Mouse (Mus musculus): Measurements from ENCODE around the gene Rab43. TPM values are rescaled to one million over a fixed set of nuclear protein-coding genes. Genes with fewer than 3 reads are reported as not detected.

The Rab43 gene
- polyA plus RNA-seq, 1 experiment, result 14.8 TPM

DNA sequence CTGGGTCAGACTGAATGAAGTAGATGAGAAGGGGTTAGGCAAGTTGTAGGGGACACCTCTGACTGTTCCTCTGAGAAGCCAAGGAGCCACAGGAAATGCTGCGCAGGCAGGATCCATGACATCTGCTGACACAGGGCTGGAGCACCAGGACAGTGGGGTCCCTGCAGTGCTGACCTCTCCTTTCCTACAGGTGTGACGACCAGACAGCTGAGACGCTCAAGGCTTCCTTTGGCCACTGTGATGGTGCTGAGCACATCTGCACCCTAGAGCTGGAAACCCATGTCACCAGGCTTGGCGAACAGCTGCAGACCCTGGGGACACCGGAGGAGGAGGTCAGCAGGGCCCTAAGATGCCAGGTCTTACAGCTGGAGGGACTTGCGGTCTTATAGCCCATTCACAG, 60.4 kb downstream of the Rab43 start:
- Histone ChIP-seq H3ac (ENCODE audit: control insufficient read depth, insufficient read length) (no peak overlapping the region), H3K4me3 (no peak overlapping the region), H3K36me3 (ENCODE audit: control insufficient read depth, insufficient read depth) (no peaks in the 10 kb centered on the region), H3K4me2 (ENCODE audit: low read depth) (no peak overlapping the region), H3K27me3 (ENCODE audit: control insufficient read depth, insufficient read depth, insufficient read length) (peaks cover 16% of the 10 kb centered on the region), H3K79me2 (ENCODE audit: control insufficient read depth, insufficient read depth) (no peaks in the 10 kb centered on the region)
- no peak for TF ChIP-seq SRF (IDR thresholded peaks at IDR 0.05; ENCODE audit: control insufficient read depth, insufficient read length, low read depth)
- TF ChIP-seq POLR2A (IDR thresholded peaks at IDR 0.05; ENCODE audit: insufficient read length, low read depth), result no peak
- TF ChIP-seq TCF12 (IDR thresholded peaks at IDR 0.05; ENCODE audit: insufficient read depth, poor library complexity, severe bottlenecking), result no peak
- no peak for TF ChIP-seq MAX (IDR thresholded peaks at IDR 0.05; ENCODE audit: low read depth)
- no peak for TF ChIP-seq POLR2AphosphoS2 (IDR thresholded peaks at IDR 0.05; ENCODE audit: insufficient read length, low read depth)
- no peak for TF ChIP-seq CEBPB (IDR thresholded peaks at IDR 0.05; ENCODE audit: insufficient read depth, poor library complexity, severe bottlenecking)

DNA sequence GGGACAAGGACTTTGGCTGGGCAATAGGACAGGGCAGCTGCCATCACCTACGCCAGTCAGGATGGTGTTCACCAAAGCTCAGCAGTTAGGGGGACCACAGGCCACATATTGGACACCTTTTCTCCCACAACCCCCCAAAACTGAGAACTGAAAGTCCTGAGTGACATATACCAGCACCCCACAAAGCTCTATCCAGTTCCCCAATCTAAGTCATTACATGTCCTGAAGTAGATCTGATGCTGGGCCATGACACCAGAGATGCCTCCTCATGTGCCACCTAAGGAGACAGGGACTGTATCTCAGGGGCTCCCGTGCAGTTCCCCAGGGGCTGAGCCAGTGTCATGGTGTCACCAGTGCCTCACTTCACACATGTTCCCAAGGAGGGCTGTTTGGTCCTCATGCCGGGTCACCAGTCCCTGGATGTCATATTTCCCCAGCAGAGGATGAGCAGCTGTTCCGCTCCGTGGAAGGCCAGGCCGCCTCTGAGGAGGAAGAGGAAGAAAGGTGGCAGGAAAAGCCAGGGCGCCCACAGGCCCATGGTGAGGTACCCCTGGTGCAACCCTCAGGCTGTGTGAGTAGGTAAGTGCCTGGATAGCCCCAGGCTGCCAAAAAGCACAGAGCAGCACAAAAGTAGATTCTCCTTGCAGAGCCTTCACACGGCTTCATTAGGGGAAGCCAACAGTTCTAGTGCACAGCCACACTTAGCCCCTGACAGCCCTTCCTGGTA, 61.6 kb downstream of the Rab43 start:
- Histone ChIP-seq H3K4me3 (no peak overlapping the region), H3K79me2 (ENCODE audit: control insufficient read depth, insufficient read depth) (no peaks in the 10 kb centered on the region), H3K36me3 (ENCODE audit: control insufficient read depth, insufficient read depth) (no peaks in the 10 kb centered on the region), H3K4me2 (ENCODE audit: low read depth) (no peak overlapping the region), H3ac (ENCODE audit: control insufficient read depth, insufficient read length) (no peak overlapping the region), H3K27me3 (ENCODE audit: control insufficient read depth, insufficient read depth, insufficient read length) (peaks cover 16% of the 10 kb centered on the region)
- no peak for TF ChIP-seq SRF (IDR thresholded peaks at IDR 0.05; ENCODE audit: control insufficient read depth, insufficient read length, low read depth)
- TF ChIP-seq REST (IDR thresholded peaks at IDR 0.05; ENCODE audit: insufficient read depth, insufficient read length), result no peak
- no peak for TF ChIP-seq MYOD1 (IDR thresholded peaks at IDR 0.05; ENCODE audit: control insufficient read depth in 1 of 3, insufficient read length in 2 of 3, low read depth in 2 of 3)

DNA sequence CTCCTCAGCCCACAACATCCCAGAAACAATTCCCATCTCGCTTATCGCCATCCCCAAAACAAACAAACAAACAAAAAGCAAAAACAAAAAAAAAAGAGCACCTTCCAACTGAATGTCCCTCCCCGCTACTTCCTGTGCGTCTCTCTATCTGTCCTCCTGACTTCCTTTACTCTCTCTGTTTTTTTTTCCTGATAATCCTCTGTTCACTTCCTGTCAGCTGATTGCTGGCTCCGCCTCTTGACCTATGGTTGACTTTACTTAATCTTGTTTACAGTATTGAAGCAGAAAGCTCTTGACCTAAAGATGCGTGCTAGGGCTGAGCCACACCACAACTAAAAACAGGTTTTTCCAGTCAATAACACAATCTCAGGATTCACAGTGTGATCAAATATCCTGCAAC, 63.4 kb downstream of the Rab43 start:
- Histone ChIP-seq H3K4me2 (ENCODE audit: low read depth) (no peak overlapping the region), H3ac (ENCODE audit: control insufficient read depth, insufficient read length) (no peak overlapping the region), H3K4me3 (no peak overlapping the region), H3K36me3 (ENCODE audit: control insufficient read depth, insufficient read depth) (no peaks in the 10 kb centered on the region), H3K27me3 (ENCODE audit: control insufficient read depth, insufficient read depth, insufficient read length) (peaks cover 16% of the 10 kb centered on the region), H3K79me2 (ENCODE audit: control insufficient read depth, insufficient read depth) (no peaks in the 10 kb centered on the region)
- no peak for TF ChIP-seq TCF3 (IDR thresholded peaks at IDR 0.05; ENCODE audit: insufficient read length, low read depth)
- no peak for TF ChIP-seq USF1 (IDR thresholded peaks at IDR 0.05; ENCODE audit: low read depth)
- no peak for TF ChIP-seq TCF12 (IDR thresholded peaks at IDR 0.05; ENCODE audit: insufficient read depth, poor library complexity, severe bottlenecking)
- TF ChIP-seq REST (IDR thresholded peaks at IDR 0.05; ENCODE audit: insufficient read depth, insufficient read length), result no peak
- no peak for TF ChIP-seq POLR2AphosphoS2 (IDR thresholded peaks at IDR 0.05; ENCODE audit: insufficient read length, low read depth)
- no peak for TF ChIP-seq CEBPB (IDR thresholded peaks at IDR 0.05; ENCODE audit: insufficient read depth, poor library complexity, severe bottlenecking)
- TF ChIP-seq MYOG (IDR thresholded peaks at IDR 0.05; ENCODE audit: control insufficient read depth in 1 of 3, insufficient read depth in 1 of 3, insufficient read length in 2 of 3, low read depth in 2 of 3), result no peak
- TF ChIP-seq MAX (IDR thresholded peaks at IDR 0.05; ENCODE audit: low read depth), result no peak
- no peak for TF ChIP-seq E2F4 (IDR thresholded peaks at IDR 0.05; ENCODE audit: insufficient read depth)
- no peak for TF ChIP-seq SRF (IDR thresholded peaks at IDR 0.05; ENCODE audit: control insufficient read depth, insufficient read length, low read depth)
- TF ChIP-seq POLR2A (IDR thresholded peaks at IDR 0.05; ENCODE audit: insufficient read length, low read depth), result no peak
- TF ChIP-seq MYOD1 (IDR thresholded peaks at IDR 0.05; ENCODE audit: control insufficient read depth in 1 of 3, insufficient read length in 2 of 3, low read depth in 2 of 3), result no peak

DNA sequence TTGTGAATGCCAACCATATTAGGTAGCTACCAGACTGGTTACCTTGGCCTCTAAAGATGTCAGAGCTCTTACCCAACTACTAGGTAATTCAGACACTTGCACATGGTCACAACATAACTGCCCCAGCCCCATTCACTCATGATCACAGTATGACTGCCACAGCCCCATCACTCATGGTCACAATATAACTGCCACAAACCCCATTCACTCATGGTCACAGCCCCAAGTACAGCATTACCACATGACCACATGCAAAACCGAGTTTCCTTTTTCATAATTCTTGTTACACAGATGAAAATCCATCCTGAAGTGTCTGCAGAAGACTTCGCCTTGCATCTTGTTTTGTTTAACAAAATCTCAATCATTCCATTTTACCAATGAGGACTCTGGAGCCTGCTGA, 63.9 kb downstream of the Rab43 start:
- Histone ChIP-seq H3K4me2 (ENCODE audit: low read depth) (no peak overlapping the region), H3ac (ENCODE audit: control insufficient read depth, insufficient read length) (no peak overlapping the region), H3K36me3 (ENCODE audit: control insufficient read depth, insufficient read depth) (no peaks in the 10 kb centered on the region), H3K27me3 (ENCODE audit: control insufficient read depth, insufficient read depth, insufficient read length) (peaks cover 12% of the 10 kb centered on the region), H3K4me3 (no peak overlapping the region), H3K79me2 (ENCODE audit: control insufficient read depth, insufficient read depth) (no peaks in the 10 kb centered on the region)
- TF ChIP-seq MAX (IDR thresholded peaks at IDR 0.05; ENCODE audit: low read depth), result no peak
- TF ChIP-seq POLR2AphosphoS2 (IDR thresholded peaks at IDR 0.05; ENCODE audit: insufficient read length, low read depth), result no peak
- TF ChIP-seq SRF (IDR thresholded peaks at IDR 0.05; ENCODE audit: control insufficient read depth, insufficient read length, low read depth), result no peak
- TF ChIP-seq USF1 (IDR thresholded peaks at IDR 0.05; ENCODE audit: low read depth), result no peak
- no peak for TF ChIP-seq REST (IDR thresholded peaks at IDR 0.05; ENCODE audit: insufficient read depth, insufficient read length)
- no peak for TF ChIP-seq MYOG (IDR thresholded peaks at IDR 0.05; ENCODE audit: control insufficient read depth in 1 of 3, insufficient read depth in 1 of 3, insufficient read length in 2 of 3, low read depth in 2 of 3)
- TF ChIP-seq POLR2A (IDR thresholded peaks at IDR 0.05; ENCODE audit: insufficient read length, low read depth), result no peak
- no peak for TF ChIP-seq TCF3 (IDR thresholded peaks at IDR 0.05; ENCODE audit: insufficient read length, low read depth)
- TF ChIP-seq MYOD1 (IDR thresholded peaks at IDR 0.05; ENCODE audit: control insufficient read depth in 1 of 3, insufficient read length in 2 of 3, low read depth in 2 of 3), result no peak
- no peak for TF ChIP-seq TCF12 (IDR thresholded peaks at IDR 0.05; ENCODE audit: insufficient read depth, poor library complexity, severe bottlenecking)

DNA sequence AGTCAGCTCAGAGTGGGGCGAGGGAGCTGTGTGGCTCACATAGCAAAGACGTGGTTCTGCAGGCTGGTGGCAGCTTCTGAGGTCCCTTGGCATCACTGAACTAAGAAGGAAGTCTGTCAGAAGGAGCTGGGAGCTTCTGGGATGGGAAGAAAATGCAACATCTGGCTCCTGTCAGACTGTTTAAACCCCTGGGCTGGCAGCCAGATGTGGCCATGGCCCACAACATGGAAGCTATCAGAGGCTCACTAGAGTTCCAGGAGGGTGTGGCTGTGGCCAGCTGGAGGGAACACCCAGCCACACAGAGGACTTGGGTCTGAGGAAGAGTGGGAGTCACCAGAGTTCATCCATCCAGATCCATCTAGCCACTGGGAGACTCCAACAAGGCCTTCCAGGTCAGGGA, 65.1 kb downstream of the Rab43 start:
- H3K4me2 ChIP-seq (ENCODE audit: low read depth), result peak overlapping the region; percentile 8
- no peak overlapping the region for H3K4me3 ChIP-seq
- no peaks in the 10 kb centered on the region for H3K79me2 ChIP-seq (ENCODE audit: control insufficient read depth, insufficient read depth)
- H3K36me3 ChIP-seq (ENCODE audit: control insufficient read depth, insufficient read depth), result no peaks in the 10 kb centered on the region
- peaks cover 6% of the 10 kb centered on the region for H3K27me3 ChIP-seq (ENCODE audit: control insufficient read depth, insufficient read depth, insufficient read length)
- TF ChIP-seq MAX (IDR thresholded peaks at IDR 0.05; ENCODE audit: low read depth), result no peak
- no peak overlapping the region for H3ac ChIP-seq (ENCODE audit: control insufficient read depth, insufficient read length)

Measured in myocyte (in vitro differentiated cells).